Mouse (Mus musculus) heart, embryonic 12.5 days (tissue): ENCODE data around the gene Tigd4. TPM values are rescaled to one million over a fixed set of nuclear protein-coding genes. Genes with fewer than 3 reads are reported as not detected.
"Not testable (repeated sequence)": the region's sequence is repeated elsewhere in the genome, so short reads cannot be mapped to it uniquely, and the experiment has no call there.

Experiments
- ATAC-seq: fragments of 200-750 bp; cut with Nextera tagmentation; 2 replicates; pipeline ENCODE4 v1.8.0; 2017; ENCODE audit warnings: moderate TSS enrichment, moderate library complexity; ENCODE audit not compliant: insufficient number of reproducible peaks, low FRiP score
- H3K27ac ChIP-seq: fragments of 300-500 bp; sonication (generic); 2 replicates; pipeline ENCODE4 v1.5.1; 2016; ENCODE audit warnings: mild to moderate bottlenecking, moderate library complexity; ENCODE audit not compliant: poor library complexity, severe bottlenecking
- H3K27me3 ChIP-seq: fragments of 300-500 bp; sonication (generic); replicated peaks from 2 replicates; pipeline ENCODE4 v1.6.1; 2016; ENCODE audit warnings: mild to moderate bottlenecking, moderate library complexity
- H3K36me3 ChIP-seq: fragments of 300-500 bp; sonication (generic); 2 replicates; pipeline ENCODE4 v1.6.1; 2016; ENCODE audit warnings: mild to moderate bottlenecking, moderate library complexity
- H3K4me1 ChIP-seq: fragments of 300-500 bp; sonication (generic); replicated peaks from 2 replicates; pipeline ENCODE4 v1.6.1; 2016; ENCODE audit warnings: mild to moderate bottlenecking
- H3K4me2 ChIP-seq: fragments of 300-500 bp; sonication (generic); 2 replicates; pipeline ENCODE4 v1.6.1; 2016; ENCODE audit warnings: mild to moderate bottlenecking, moderate library complexity
- H3K4me3 ChIP-seq: fragments of 300-500 bp; sonication (generic); 2 replicates; pipeline ENCODE4 v1.5.1; 2016; ENCODE audit warnings: mild to moderate bottlenecking
- H3K9ac ChIP-seq: fragments of 300-500 bp; sonication (generic); 2 replicates; pipeline ENCODE4 v1.6.1; 2016; ENCODE audit warnings: mild to moderate bottlenecking, moderate library complexity
- H3K9me3 ChIP-seq: fragments of 300-500 bp; sonication (generic); replicated peaks from 2 replicates; pipeline ENCODE4 v1.6.1; 2016; ENCODE audit warnings: mild to moderate bottlenecking, moderate library complexity
- WGBS: fragments of 180-500 bp; shearing (Covaris S2); methylation state at CpG from one replicate; pipeline ENCODE4 v1.1.7; 2016; 5-methylcytosine and 5-hydroxymethylcytosine counted together
- polyA plus RNA-seq: library from polyadenylated mRNA; unstranded; fragments of >200 nt; fragmentation: Nextera tagmentation; extraction: Ambion mirVana; gene quantifications from 2 replicates; pipeline ENCODE4 v1.2.1, GENCODE M21; 2016

Tigd4 gene
- not detected in 2 replicates for polyA plus RNA-seq

- no peak for ATAC-seq
- H3K36me3 ChIP-seq = no peaks in the 10 kb centered on the region
- H3K27ac ChIP-seq = no peak within 1 kb of the TSS
- no peaks in the 10 kb centered on the region for H3K9me3 ChIP-seq
- peaks cover 8% of the 10 kb centered on the region for H3K4me1 ChIP-seq
- peaks cover 4% of the 10 kb centered on the region; the same call in 1 of the 2 replicates for H3K27me3 ChIP-seq
- no peak within 1 kb of the TSS for H3K4me2 ChIP-seq
- WGBS = 52% methylated on average over 2 of the region's 2 CpGs
- H3K9ac ChIP-seq = no peak within 1 kb of the TSS
- no peak within 1 kb of the TSS for H3K4me3 ChIP-seq
Measured at GRCm38 (mm10) chr3:84593274-84593673, at the start of gene Tigd4. Gene Tigd4 (plus strand): TSS chr3:84593574.

- WGBS = 47% methylated on average over 8 of the region's 8 CpGs
- H3K27ac ChIP-seq = no peak overlapping the region
- no peak for ATAC-seq
Measured at GRCm38 (mm10) chr3:84547177-84547576, 46.2 kb upstream of the Tigd4 start.

GRCm38 (mm10) chr3:84555780-84556179, 37.6 kb upstream of the Tigd4 start:
- no peaks in the 10 kb centered on the region for H3K9me3 ChIP-seq
- H3K9ac ChIP-seq = no peak overlapping the region
- no peaks in the 10 kb centered on the region for H3K27me3 ChIP-seq
- H3K4me2 ChIP-seq = no peak overlapping the region
- H3K4me3 ChIP-seq = no peak overlapping the region
- peaks cover 16% of the 10 kb centered on the region for H3K4me1 ChIP-seq
- H3K36me3 ChIP-seq = no peaks in the 10 kb centered on the region
- no peak for ATAC-seq
- 83% methylated on average over 3 of the region's 3 CpGs for WGBS
- H3K27ac ChIP-seq = no peak overlapping the region

More at GRCm38 (mm10) chr3:84547177-84547576, 46.2 kb upstream of the Tigd4 start:
- Histone ChIP-seq H3K27me3 (no peaks in the 10 kb centered on the region), H3K4me3 (no peak overlapping the region), H3K36me3 (peaks cover 4% of the 10 kb centered on the region; the same call in 1 of the 2 replicates), H3K9me3 (no peaks in the 10 kb centered on the region), H3K9ac (no peak overlapping the region), H3K4me1 (peaks cover 5% of the 10 kb centered on the region), H3K4me2 (no peak overlapping the region)

- ATAC-seq = no peak
- H3K4me2 ChIP-seq = no peak overlapping the region
- no peak overlapping the region for H3K9ac ChIP-seq
- no peaks in the 10 kb centered on the region for H3K36me3 ChIP-seq
- 92% methylated on average over 3 of the region's 3 CpGs for WGBS
- H3K4me3 ChIP-seq = no peak overlapping the region
- no peaks in the 10 kb centered on the region for H3K27me3 ChIP-seq
- H3K27ac ChIP-seq = no peak overlapping the region
- H3K9me3 ChIP-seq = no peaks in the 10 kb centered on the region
- H3K4me1 ChIP-seq = peaks cover 24% of the 10 kb centered on the region
Measured at GRCm38 (mm10) chr3:84558301-84558700, 35.1 kb upstream of the Tigd4 start.

- WGBS = 40% methylated on average over 2 of the region's 2 CpGs
- H3K27me3 ChIP-seq, H3K9me3 ChIP-seq, H3K4me3 ChIP-seq, H3K36me3 ChIP-seq, H3K9ac ChIP-seq: not testable (repeated sequence)
- Histone ChIP-seq H3K4me2 (peak overlapping the region; percentile 44), H3K4me1 (peaks cover 20% of the 10 kb centered on the region), H3K27ac (peak overlapping the region; percentile 65)
- peak; percentile 68 for ATAC-seq
Measured at GRCm38 (mm10) chr3:84562911-84563310, 30.5 kb upstream of the Tigd4 start.

- Histone ChIP-seq H3K9me3 (no peaks in the 10 kb centered on the region), H3K36me3 (no peaks in the 10 kb centered on the region), H3K9ac (no peak overlapping the region), H3K4me1 (peaks cover 20% of the 10 kb centered on the region), H3K27me3 (no peaks in the 10 kb centered on the region), H3K4me3 (no peak overlapping the region), H3K27ac (peak overlapping the region; percentile 71), H3K4me2 (peak overlapping the region; percentile 26; the same call in 1 of the 2 replicates)
- ATAC-seq = no peak
- 47% methylated on average over 4 of the region's 4 CpGs for WGBS
Measured at GRCm38 (mm10) chr3:84563415-84563814, 30.0 kb upstream of the Tigd4 start.

- no peak overlapping the region for H3K4me3 ChIP-seq
- WGBS = 91% methylated on average over 6 of the region's 6 CpGs
- ATAC-seq = no peak
- no peaks in the 10 kb centered on the region for H3K36me3 ChIP-seq
- no peak overlapping the region for H3K4me2 ChIP-seq
- no peak overlapping the region for H3K9ac ChIP-seq
- H3K4me1 ChIP-seq = peaks cover 22% of the 10 kb centered on the region
- no peaks in the 10 kb centered on the region for H3K27me3 ChIP-seq
- H3K9me3 ChIP-seq = no peaks in the 10 kb centered on the region
- no peak overlapping the region for H3K27ac ChIP-seq
Measured at GRCm38 (mm10) chr3:84568540-84568939, 24.8 kb upstream of the Tigd4 start.

- H3K9ac ChIP-seq = no peak overlapping the region
- WGBS = 85% methylated on average over 6 of the region's 6 CpGs
- H3K9me3 ChIP-seq = no peaks in the 10 kb centered on the region
Measured at GRCm38 (mm10) chr3:84569587-84569986, 23.8 kb upstream of the Tigd4 start.

GRCm38 (mm10) chr3:84570501-84570900, 22.9 kb upstream of the Tigd4 start:
- Histone ChIP-seq H3K36me3 (no peaks in the 10 kb centered on the region), H3K4me2 (no peak overlapping the region), H3K9ac (no peak overlapping the region), H3K4me1 (peaks cover 23% of the 10 kb centered on the region), H3K27ac (no peak overlapping the region), H3K4me3 (no peak overlapping the region), H3K27me3 (no peaks in the 10 kb centered on the region), H3K9me3 (no peaks in the 10 kb centered on the region)
- WGBS = 71% methylated on average over 3 of the region's 3 CpGs
- no peak for ATAC-seq

More at GRCm38 (mm10) chr3:84569587-84569986, 23.8 kb upstream of the Tigd4 start:
- no peak overlapping the region for H3K4me2 ChIP-seq
- H3K27ac ChIP-seq = no peak overlapping the region
- ATAC-seq = no peak
- H3K4me3 ChIP-seq = no peak overlapping the region
- H3K36me3 ChIP-seq = no peaks in the 10 kb centered on the region
- no peaks in the 10 kb centered on the region for H3K27me3 ChIP-seq
- peaks cover 23% of the 10 kb centered on the region for H3K4me1 ChIP-seq

GRCm38 (mm10) chr3:84580716-84581115, 12.7 kb upstream of the Tigd4 start:
- no peak for ATAC-seq
- 17% methylated on average over 4 of the region's 4 CpGs for WGBS
- H3K9ac ChIP-seq = peak overlapping the region; percentile 46
- H3K9me3 ChIP-seq = no peaks in the 10 kb centered on the region
- H3K36me3 ChIP-seq = no peaks in the 10 kb centered on the region
- no peak overlapping the region for H3K27ac ChIP-seq
- peak overlapping the region; percentile 76 for H3K4me3 ChIP-seq
- no peaks in the 10 kb centered on the region for H3K27me3 ChIP-seq
- peak overlapping the region; percentile 83 for H3K4me2 ChIP-seq
- peaks cover 36% of the 10 kb centered on the region for H3K4me1 ChIP-seq

- Histone ChIP-seq H3K4me3 (peak overlapping the region; percentile 76), H3K9ac (peak overlapping the region; percentile 82), H3K4me1 (peaks cover 39% of the 10 kb centered on the region), H3K36me3 (no peaks in the 10 kb centered on the region), H3K9me3 (no peaks in the 10 kb centered on the region), H3K27ac (peak overlapping the region; percentile 93), H3K27me3 (no peaks in the 10 kb centered on the region), H3K4me2 (peak overlapping the region; percentile 83)
- no peak for ATAC-seq
- WGBS = 0% methylated on average over 4 of the region's 4 CpGs
Measured at GRCm38 (mm10) chr3:84581696-84582022, 11.7 kb upstream of the Tigd4 start.
